Mouse (Mus musculus): ENCODE measurements around the gene Cdc34. TPM values are rescaled to one million over a fixed set of nuclear protein-coding genes. Genes with fewer than 3 reads are reported as not detected.

The Cdc34 gene
- polyA plus RNA-seq, 1 experiment from 2014 or later, result 80.5 TPM

- Histone ChIP-seq H3K36me3 (ENCODE audit: control insufficient read depth, insufficient read depth) (peaks cover 45% of the 10 kb centered on the region), H3K4me1 (ENCODE audit: control insufficient read depth, low read depth, low read length) (peaks cover 55% of the 10 kb centered on the region), H3K4me2 (ENCODE audit: low read depth, low read length) (peak overlapping the region; percentile 92), H3K9me3 (replicated peaks; ENCODE audit: control insufficient read depth, low read length) (no peaks in the 10 kb centered on the region), H3K9ac (ENCODE audit: low read depth, low read length) (peak overlapping the region; percentile 89), H3K27ac (ENCODE audit: low read length) (peak overlapping the region; percentile 96), H3K4me3 (ENCODE audit: low read depth, low read length) (peak overlapping the region; percentile 76), H3K27me3 (ENCODE audit: control insufficient read depth, insufficient read depth, low read depth, low read length) (no peaks in the 10 kb centered on the region)
- WGBS (ENCODE audit: insufficient replicate concordance), result 52% methylated on average over 5 of the region's 5 CpGs
- ATAC-seq (ENCODE audit: low read depth), result no peak
Measured at GRCm38 (mm10) chr10:79706406-79707094, 24.6 kb downstream of the Cdc34 start.

- peaks cover 58% of the 10 kb centered on the region for H3K4me1 ChIP-seq (ENCODE audit: control insufficient read depth, low read depth, low read length)
- no peak for ATAC-seq (ENCODE audit: low read depth)
- no peaks in the 10 kb centered on the region for H3K9me3 ChIP-seq (replicated peaks; ENCODE audit: control insufficient read depth, low read length)
- peak overlapping the region; percentile 92 for H3K4me2 ChIP-seq (ENCODE audit: low read depth, low read length)
- peak overlapping the region; percentile 76 for H3K4me3 ChIP-seq (ENCODE audit: low read depth, low read length)
- peak overlapping the region; percentile 96 for H3K27ac ChIP-seq (ENCODE audit: low read length)
- H3K27me3 ChIP-seq (ENCODE audit: control insufficient read depth, insufficient read depth, low read depth, low read length), result no peaks in the 10 kb centered on the region
- peak overlapping the region; percentile 89 for H3K9ac ChIP-seq (ENCODE audit: low read depth, low read length)
- peaks cover 52% of the 10 kb centered on the region for H3K36me3 ChIP-seq (ENCODE audit: control insufficient read depth, insufficient read depth)
- 65% methylated on average over 1 of the region's 1 CpGs for WGBS (ENCODE audit: insufficient replicate concordance)
Measured at GRCm38 (mm10) chr10:79707162-79707561, 25.2 kb downstream of the Cdc34 start.

- Histone ChIP-seq H3K4me2 (ENCODE audit: low read depth, low read length) (peak overlapping the region; percentile 92), H3K27ac (ENCODE audit: low read length) (peak overlapping the region; percentile 96), H3K36me3 (ENCODE audit: control insufficient read depth, insufficient read depth) (peaks cover 52% of the 10 kb centered on the region), H3K9ac (ENCODE audit: low read depth, low read length) (peak overlapping the region; percentile 89), H3K27me3 (ENCODE audit: control insufficient read depth, insufficient read depth, low read depth, low read length) (no peaks in the 10 kb centered on the region), H3K4me3 (ENCODE audit: low read depth, low read length) (peak overlapping the region; percentile 76), H3K9me3 (replicated peaks; ENCODE audit: control insufficient read depth, low read length) (no peaks in the 10 kb centered on the region), H3K4me1 (ENCODE audit: control insufficient read depth, low read depth, low read length) (peaks cover 63% of the 10 kb centered on the region)
- WGBS (ENCODE audit: insufficient replicate concordance), result 59% methylated on average over 4 of the region's 4 CpGs
- no peak for ATAC-seq (ENCODE audit: low read depth)
Measured at GRCm38 (mm10) chr10:79707759-79708158, 25.8 kb downstream of the Cdc34 start.

GRCm38 (mm10) chr10:79708668-79709067 is 26.7 kb downstream of the Cdc34 start:
- Histone ChIP-seq H3K36me3 (ENCODE audit: control insufficient read depth, insufficient read depth) (peaks cover 52% of the 10 kb centered on the region), H3K9ac (ENCODE audit: low read depth, low read length) (no peak overlapping the region), H3K9me3 (replicated peaks; ENCODE audit: control insufficient read depth, low read length) (no peaks in the 10 kb centered on the region), H3K4me3 (ENCODE audit: low read depth, low read length) (peak overlapping the region; percentile 9; the same call in 1 of the 2 replicates), H3K27me3 (ENCODE audit: control insufficient read depth, insufficient read depth, low read depth, low read length) (no peaks in the 10 kb centered on the region), H3K4me1 (ENCODE audit: control insufficient read depth, low read depth, low read length) (peaks cover 68% of the 10 kb centered on the region), H3K27ac (ENCODE audit: low read length) (no peak overlapping the region), H3K4me2 (ENCODE audit: low read depth, low read length) (peak overlapping the region; percentile 92; the same call in 1 of the 2 replicates)
- WGBS (ENCODE audit: insufficient replicate concordance), result 88% methylated on average over 21 of the region's 21 CpGs
- ATAC-seq (ENCODE audit: low read depth), result no peak

GRCm38 (mm10) chr10:79709307-79709706 is 27.3 kb downstream of the Cdc34 start:
- Histone ChIP-seq H3K36me3 (ENCODE audit: control insufficient read depth, insufficient read depth) (peaks cover 52% of the 10 kb centered on the region), H3K4me1 (ENCODE audit: control insufficient read depth, low read depth, low read length) (peaks cover 66% of the 10 kb centered on the region), H3K4me2 (ENCODE audit: low read depth, low read length) (peak overlapping the region; percentile 7; the same call in 1 of the 2 replicates), H3K4me3 (ENCODE audit: low read depth, low read length) (0 out of 2 replicates have a peak overlapping the region, but pooled peaks have one; percentile 1), H3K27me3 (ENCODE audit: control insufficient read depth, insufficient read depth, low read depth, low read length) (peaks cover 3% of the 10 kb centered on the region), H3K9ac (ENCODE audit: low read depth, low read length) (no peak overlapping the region), H3K9me3 (replicated peaks; ENCODE audit: control insufficient read depth, low read length) (no peaks in the 10 kb centered on the region), H3K27ac (ENCODE audit: low read length) (0 out of 2 replicates have a peak overlapping the region, but pooled peaks have one; percentile 8)
- 35% methylated on average over 7 of the region's 7 CpGs for WGBS (ENCODE audit: insufficient replicate concordance)
- ATAC-seq (ENCODE audit: low read depth), result no peak

GRCm38 (mm10) chr10:79712029-79712428 is 30.0 kb downstream of the Cdc34 start:
- Histone ChIP-seq H3K9me3 (replicated peaks; ENCODE audit: control insufficient read depth, low read length) (no peaks in the 10 kb centered on the region), H3K27ac (ENCODE audit: low read length) (peak overlapping the region; percentile 96), H3K36me3 (ENCODE audit: control insufficient read depth, insufficient read depth) (peaks cover 48% of the 10 kb centered on the region), H3K4me2 (ENCODE audit: low read depth, low read length) (no peak overlapping the region), H3K4me1 (ENCODE audit: control insufficient read depth, low read depth, low read length) (peaks cover 58% of the 10 kb centered on the region), H3K9ac (ENCODE audit: low read depth, low read length) (no peak overlapping the region), H3K27me3 (ENCODE audit: control insufficient read depth, insufficient read depth, low read depth, low read length) (peaks cover 31% of the 10 kb centered on the region), H3K4me3 (ENCODE audit: low read depth, low read length) (no peak overlapping the region)
- peak; percentile 12; the same call in 1 of the 2 replicates for ATAC-seq (ENCODE audit: low read depth)
- 74% methylated on average over 1 of the region's 1 CpGs for WGBS (ENCODE audit: insufficient replicate concordance)

- H3K27me3 ChIP-seq (ENCODE audit: control insufficient read depth, insufficient read depth, low read depth, low read length), result peaks cover 36% of the 10 kb centered on the region
- H3K4me3 ChIP-seq (ENCODE audit: low read depth, low read length), result peak overlapping the region; percentile 26; the same call in 1 of the 2 replicates
- H3K4me2 ChIP-seq (ENCODE audit: low read depth, low read length), result peak overlapping the region; percentile 64
- H3K36me3 ChIP-seq (ENCODE audit: control insufficient read depth, insufficient read depth), result peaks cover 45% of the 10 kb centered on the region
- H3K9ac ChIP-seq (ENCODE audit: low read depth, low read length), result peak overlapping the region; percentile 56
- peak; percentile 93 for ATAC-seq (ENCODE audit: low read depth)
- WGBS (ENCODE audit: insufficient replicate concordance), result 18% methylated on average over 4 of the region's 6 CpGs
- H3K27ac ChIP-seq (ENCODE audit: low read length), result peak overlapping the region; percentile 96
- peaks cover 58% of the 10 kb centered on the region for H3K4me1 ChIP-seq (ENCODE audit: control insufficient read depth, low read depth, low read length)
- H3K9me3 ChIP-seq (replicated peaks; ENCODE audit: control insufficient read depth, low read length), result no peaks in the 10 kb centered on the region
Measured at GRCm38 (mm10) chr10:79712499-79713126, 30.6 kb downstream of the Cdc34 start.

GRCm38 (mm10) chr10:79713163-79713562 is 31.2 kb downstream of the Cdc34 start:
- H3K9me3 ChIP-seq (replicated peaks; ENCODE audit: control insufficient read depth, low read length), result no peaks in the 10 kb centered on the region
- ATAC-seq (ENCODE audit: low read depth), result no peak
- peak overlapping the region; percentile 56 for H3K9ac ChIP-seq (ENCODE audit: low read depth, low read length)
- H3K27ac ChIP-seq (ENCODE audit: low read length), result peak overlapping the region; percentile 96
- 0 out of 2 replicates have a peak overlapping the region, but pooled peaks have one; percentile 26 for H3K4me3 ChIP-seq (ENCODE audit: low read depth, low read length)
- WGBS (ENCODE audit: insufficient replicate concordance), result 23% methylated on average over 1 of the region's 1 CpGs
- H3K4me2 ChIP-seq (ENCODE audit: low read depth, low read length), result peak overlapping the region; percentile 64; the same call in 1 of the 2 replicates
- H3K27me3 ChIP-seq (ENCODE audit: control insufficient read depth, insufficient read depth, low read depth, low read length), result peaks cover 42% of the 10 kb centered on the region
- peaks cover 55% of the 10 kb centered on the region for H3K4me1 ChIP-seq (ENCODE audit: control insufficient read depth, low read depth, low read length)
- H3K36me3 ChIP-seq (ENCODE audit: control insufficient read depth, insufficient read depth), result peaks cover 40% of the 10 kb centered on the region

GRCm38 (mm10) chr10:79714996-79715395 is 33.0 kb downstream of the Cdc34 start:
- H3K9ac ChIP-seq (ENCODE audit: low read depth, low read length), result no peak overlapping the region
- WGBS (ENCODE audit: insufficient replicate concordance), result 51% methylated on average over 4 of the region's 4 CpGs
- H3K4me2 ChIP-seq (ENCODE audit: low read depth, low read length), result no peak overlapping the region
- H3K9me3 ChIP-seq (replicated peaks; ENCODE audit: control insufficient read depth, low read length), result no peaks in the 10 kb centered on the region
- ATAC-seq (ENCODE audit: low read depth), result no peak
- H3K36me3 ChIP-seq (ENCODE audit: control insufficient read depth, insufficient read depth), result peaks cover 22% of the 10 kb centered on the region
- peaks cover 55% of the 10 kb centered on the region for H3K27me3 ChIP-seq (ENCODE audit: control insufficient read depth, insufficient read depth, low read depth, low read length)
- no peak overlapping the region for H3K27ac ChIP-seq (ENCODE audit: low read length)
- no peak overlapping the region for H3K4me3 ChIP-seq (ENCODE audit: low read depth, low read length)
- H3K4me1 ChIP-seq (ENCODE audit: control insufficient read depth, low read depth, low read length), result peaks cover 37% of the 10 kb centered on the region

Measured in liver, embryonic 16.5 days (tissue).